ENCODE assay signal across 8 mouse cellular contexts in genomic region chr8:105483212-105484029, GRCm38 (mm10). TPM values are rescaled to one million over a fixed set of nuclear protein-coding genes. Genes with fewer than 3 reads are reported as not detected.
DNase-seq lines count a peak whose midpoint lies in the region; ATAC-seq and TF ChIP-seq lines count a peak whose summit lies in the region.

No protein-coding gene starts in this region.

- no peak overlapping the region for H3K4me2 ChIP-seq in kidney, postnatal 0 days (ENCODE audit: low read length)

- peak; percentile 75 for TF ChIP-seq CTCF in kidney, postnatal 0 days (IDR thresholded peaks at IDR 0.05; ENCODE audit: low read depth)

- H3K27ac ChIP-seq in kidney, postnatal 0 days, result no peak overlapping the region

- 37% methylated on average over 14 of the region's 14 CpGs for WGBS in kidney, postnatal 0 days

- no peak overlapping the region for H3K4me3 ChIP-seq in kidney, postnatal 0 days (replicated peaks; ENCODE audit: low read depth, low read length)

- no peaks in the 10 kb centered on the region for H3K4me1 ChIP-seq in kidney, postnatal 0 days (replicated peaks; ENCODE audit: insufficient read depth, low read length)

- H3K9ac ChIP-seq in kidney, postnatal 0 days (ENCODE audit: low read depth, low read length), result no peak overlapping the region

- peaks cover 6% of the 10 kb centered on the region; the same call in 1 of the 2 replicates for H3K36me3 ChIP-seq in kidney, postnatal 0 days (ENCODE audit: insufficient read depth, low read length)

- peak; percentile 33; the same call in 1 of the 2 replicates for ATAC-seq in frontal cortex, adult (ENCODE audit: low TSS enrichment)
- peak; percentile 52; the same call in 1 of the 2 replicates for ATAC-seq in kidney, postnatal 0 days (replicated peaks; ENCODE audit: low FRiP score, low read depth)
- ATAC-seq in megakaryocyte-erythroid progenitor cell, adult 5-6 weeks (replicated peaks; ENCODE audit: low FRiP score, low TSS enrichment, poor library complexity, severe bottlenecking), result peak; percentile 76

- H3K27me3 ChIP-seq in kidney, postnatal 0 days (ENCODE audit: insufficient read depth, low read length), result no peaks in the 10 kb centered on the region

- no peak for DNase-seq in frontal cortex, postnatal 10 days (ENCODE audit: low spot score in 2 of 2)
- peak; percentile 62 for DNase-seq in ZHBTc4 (ENCODE audit: low read depth, low spot score)
- DNase-seq in gastrocnemius, postnatal 25 days, result peak; percentile 74
- peak; percentile 84 for DNase-seq in kidney, postnatal 0 days (ENCODE audit: low spot score)
- no peak for DNase-seq in spleen, adult 18-20 months
- no peak for DNase-seq in layer of hippocampus, adult 18-20 months (ENCODE audit: low spot score in 2 of 2)

- no peaks in the 10 kb centered on the region for H3K9me3 ChIP-seq in kidney, postnatal 0 days (replicated peaks; ENCODE audit: low read length)

RNA-seq across cellular contexts. Expression of gene Tppp3, which starts 12.1 kb away (rescaled TPM):
- total RNA-seq in gastrocnemius, postnatal 25 days (2021), result 10 to 100 TPM; 86.7 to 99.2 TPM
- polyA plus RNA-seq in kidney, postnatal 0 days (2015; fragmentation: Nextera tagmentation; extraction: Ambion mirVana), result 15.6 and 19.4 TPM in 2 replicates
- total RNA-seq in megakaryocyte-erythroid progenitor cell, adult 5-6 weeks (2014; fragmentation: Nextera tagmentation), result 0.45 and 1.4 TPM in 2 replicates
- 1.3 TPM in 1 of 2 replicates, not detected in the other for total RNA-seq in megakaryocyte-erythroid progenitor cell, adult 5-6 weeks (2017)
- total RNA-seq in layer of hippocampus, adult 18-20 months (2021), result 10 to 100 TPM; 54.8 to 58.5 TPM

RNA-seq across cellular contexts. Expression of gene Zdhhc1, which starts 13.3 kb away (rescaled TPM):
- 10 to 100 TPM in 1 of 2 experiments, 1 to 10 TPM in 1; 8.7 to 10.1 TPM for total RNA-seq in gastrocnemius, postnatal 25 days (2021)
- polyA plus RNA-seq in kidney, postnatal 0 days (2015; fragmentation: Nextera tagmentation; extraction: Ambion mirVana), result 28.0 and 30.5 TPM in 2 replicates
- 8.4 and 12.8 TPM in 2 replicates for total RNA-seq in megakaryocyte-erythroid progenitor cell, adult 5-6 weeks (2014; fragmentation: Nextera tagmentation)
- 2.2 and 3.8 TPM in 2 replicates for total RNA-seq in megakaryocyte-erythroid progenitor cell, adult 5-6 weeks (2017)
- 10 to 100 TPM; 31.9 to 34.2 TPM for total RNA-seq in layer of hippocampus, adult 18-20 months (2021)

RNA-seq across cellular contexts. Expression of gene Hsd11b2, which starts 35.1 kb away (rescaled TPM):
- total RNA-seq in gastrocnemius, postnatal 25 days (2021), result under 1 TPM; 0.51 to 0.61 TPM
- 42.4 and 44.8 TPM in 2 replicates for polyA plus RNA-seq in kidney, postnatal 0 days (2015; fragmentation: Nextera tagmentation; extraction: Ambion mirVana)
- 0.20 TPM in 1 of 2 replicates, not detected in the other for total RNA-seq in megakaryocyte-erythroid progenitor cell, adult 5-6 weeks (2014; fragmentation: Nextera tagmentation)
- total RNA-seq in megakaryocyte-erythroid progenitor cell, adult 5-6 weeks (2017), result 0.19 TPM in 1 of 2 replicates, not detected in the other
- total RNA-seq in layer of hippocampus, adult 18-20 months (2021), result not detected

Comparison
In these comparisons a context has a peak if more than half of its experiments do, and no peak if none do; other contexts are left out.
1. DNase-seq: peak in ZHBTc4 (single experiment), gastrocnemius, postnatal 25 days (single experiment) and kidney, postnatal 0 days (single experiment); none in frontal cortex, postnatal 10 days (0 of 2), spleen, adult 18-20 months (0 of 2) and layer of hippocampus, adult 18-20 months (0 of 2).
2. RNA of gene Tppp3, which starts 12.1 kb away (total RNA-seq): 86.7 to 99.2 TPM in gastrocnemius, postnatal 25 days and 54.8 to 58.5 TPM in layer of hippocampus, adult 18-20 months; 0.45 to 1.4 TPM in megakaryocyte-erythroid progenitor cell, adult 5-6 weeks; every median in the first group is over 10 times any median in the second.
3. Peak in every context shown above with its lines, with median percentiles within 50 percentile points of each other: ATAC-seq.